Mouse (Mus musculus) right cerebral cortex, adult 2 months (tissue): ENCODE results near the gene Ddc.

Experiments used
- DNase-seq, 2 experiments: peaks; one replicate each; pipeline ENCODE4 v3.0.0; 2021 to 2022; ENCODE audit warnings: low spot score in 2 of 2

Ddc gene

DNA sequence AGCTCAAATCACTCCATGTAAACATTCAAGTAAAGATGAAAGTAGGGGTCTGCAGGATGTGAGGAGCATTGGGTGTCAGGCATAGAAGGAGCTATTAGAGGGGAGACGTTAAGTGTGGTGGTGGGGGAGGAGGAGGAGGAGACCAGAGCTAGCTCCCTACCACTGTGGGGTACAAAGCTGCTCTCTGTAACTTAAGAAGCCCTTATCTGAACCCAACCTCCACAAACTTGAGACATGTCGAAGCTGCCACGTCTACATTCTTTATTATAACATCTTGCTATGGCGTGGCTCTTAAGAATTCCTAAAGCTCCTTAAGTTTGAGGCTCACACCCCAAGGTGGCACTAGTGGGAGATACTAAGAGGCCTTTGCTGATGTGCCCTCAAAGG is 20.1 kb downstream of the Ddc start:
- no peak for DNase-seq

DNA sequence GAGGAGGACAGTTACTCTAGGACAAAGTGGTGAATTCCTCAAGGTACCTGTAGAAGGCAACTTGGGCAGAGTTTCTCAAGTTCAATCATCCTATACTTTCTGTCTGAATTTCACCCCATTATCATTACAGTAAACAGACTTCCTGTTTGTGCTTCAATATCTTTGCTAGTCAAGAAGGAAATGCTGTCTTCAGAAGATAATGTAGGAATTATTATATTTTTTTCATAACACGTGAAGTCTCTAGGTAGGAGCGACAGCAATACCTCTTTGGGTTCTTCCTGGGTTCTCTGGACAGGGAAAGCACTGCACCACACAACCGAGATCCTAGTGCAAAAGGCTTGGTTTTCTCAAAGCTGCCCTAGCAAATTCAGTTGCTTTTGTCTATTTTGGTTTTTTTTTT is 21.6 kb downstream of the Ddc start:
- DNase-seq = no peak

GRCm38 (mm10) chr11:11875230-11875629 is 22.7 kb downstream of the Ddc start:
- no peak for DNase-seq

DNA sequence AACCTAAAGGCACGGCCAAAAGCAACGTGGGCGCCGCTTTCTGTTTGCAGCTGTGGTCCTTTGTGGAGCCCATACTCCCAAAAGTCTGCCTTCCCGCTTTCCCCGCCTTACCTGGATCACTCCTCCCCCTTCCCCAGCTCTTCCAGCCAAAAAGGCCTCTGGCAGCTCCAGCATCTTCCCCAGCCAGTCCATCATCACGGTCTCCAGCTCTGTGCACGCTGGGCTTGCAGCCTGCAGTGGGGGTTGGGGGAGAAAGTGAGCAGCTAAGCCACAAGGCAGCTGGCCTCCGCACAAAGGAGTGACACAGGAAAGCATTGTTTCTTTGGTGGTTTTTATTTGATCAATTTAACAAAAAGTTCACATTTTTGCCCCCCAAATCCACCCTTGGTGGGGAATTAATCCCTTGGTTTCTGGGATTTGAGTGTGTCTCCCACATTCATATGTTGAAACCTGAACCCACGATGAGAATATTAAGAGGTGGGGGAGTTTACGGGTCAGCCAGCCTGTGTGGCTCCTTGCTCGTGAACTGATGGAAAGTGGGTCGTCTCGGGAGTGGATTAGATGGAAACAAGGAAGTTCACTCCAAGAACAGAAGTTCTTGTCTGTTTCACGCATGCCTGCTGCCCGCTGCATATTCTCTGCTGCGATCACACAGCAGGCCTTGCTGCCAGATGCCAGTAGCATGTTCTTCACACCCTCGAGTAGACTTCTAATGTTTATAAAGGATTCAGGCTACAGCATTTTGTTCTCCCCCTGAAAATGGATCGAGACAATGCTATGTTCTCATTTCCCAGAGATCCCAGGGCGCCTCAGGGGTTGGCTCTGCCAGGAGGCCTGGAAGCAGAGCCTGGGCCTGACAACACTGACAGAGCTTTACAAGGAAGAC is 24.7 kb downstream of the Ddc start:
- DNase-seq = no peak

GRCm38 (mm10) chr11:11872140-11872795 is 25.7 kb downstream of the Ddc start:
- DNase-seq = no peak

- no peak for DNase-seq
These were observed 26.6 kb downstream of the Ddc start for GRCm38 (mm10) chr11:11871197-11871813.

DNA sequence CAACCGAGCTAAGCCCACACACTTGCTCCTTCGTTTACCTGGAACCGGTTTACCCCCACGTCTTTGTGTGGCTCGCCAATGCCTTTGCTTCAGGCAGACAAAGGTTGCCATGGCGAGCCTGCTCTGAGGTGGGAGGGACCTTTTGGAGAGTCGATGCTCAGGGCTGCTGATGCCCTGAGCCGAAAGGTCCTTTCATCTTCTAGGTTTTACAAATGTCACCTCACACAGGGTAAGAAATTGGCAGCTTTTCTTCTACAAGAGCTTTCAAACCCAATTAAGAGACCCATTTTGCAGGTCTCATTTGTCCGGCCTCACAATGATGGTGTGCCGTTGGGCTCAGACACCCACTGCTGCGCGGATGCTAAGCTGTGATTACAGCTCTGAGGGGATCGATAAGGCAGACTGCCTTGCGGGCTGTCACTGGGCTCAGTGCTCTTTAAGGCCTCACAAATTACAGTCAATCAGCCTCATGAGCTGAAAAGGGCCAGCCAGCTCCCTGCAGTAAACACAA is 29.9 kb downstream of the Ddc start:
- peak; percentile 8 to 16 for DNase-seq

- no peak for DNase-seq
These were observed 31.2 kb downstream of the Ddc start for GRCm38 (mm10) chr11:11866696-11867095.

GRCm38 (mm10) chr11:11865128-11865527 is 32.8 kb downstream of the Ddc start:
- no peak for DNase-seq

- DNase-seq = no peak
These were observed 33.4 kb downstream of the Ddc start for GRCm38 (mm10) chr11:11864446-11865101.

GRCm38 (mm10) chr11:11862502-11862901 is 35.4 kb downstream of the Ddc start:
- DNase-seq = no peak

DNA sequence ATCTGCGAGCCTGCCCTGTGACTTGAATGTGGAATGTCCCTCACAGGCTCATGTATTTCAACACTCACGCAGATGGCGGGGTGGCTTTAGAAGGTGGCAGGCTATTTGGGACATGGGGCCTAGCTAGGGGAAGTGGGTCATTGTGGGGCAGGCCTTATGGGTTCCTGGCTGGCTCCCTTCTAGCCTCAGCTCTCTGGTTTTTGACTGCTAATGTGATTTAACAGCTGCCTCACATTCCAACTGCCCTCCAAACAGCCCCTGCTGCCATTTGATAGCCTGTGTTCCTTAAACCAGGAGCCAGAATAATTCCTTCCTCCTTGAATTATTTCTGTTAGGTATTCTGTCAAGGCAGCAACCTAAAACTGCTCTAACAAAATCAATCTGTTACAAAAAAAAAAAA is 41.0 kb downstream of the Ddc start:
- DNase-seq = no peak

DNA sequence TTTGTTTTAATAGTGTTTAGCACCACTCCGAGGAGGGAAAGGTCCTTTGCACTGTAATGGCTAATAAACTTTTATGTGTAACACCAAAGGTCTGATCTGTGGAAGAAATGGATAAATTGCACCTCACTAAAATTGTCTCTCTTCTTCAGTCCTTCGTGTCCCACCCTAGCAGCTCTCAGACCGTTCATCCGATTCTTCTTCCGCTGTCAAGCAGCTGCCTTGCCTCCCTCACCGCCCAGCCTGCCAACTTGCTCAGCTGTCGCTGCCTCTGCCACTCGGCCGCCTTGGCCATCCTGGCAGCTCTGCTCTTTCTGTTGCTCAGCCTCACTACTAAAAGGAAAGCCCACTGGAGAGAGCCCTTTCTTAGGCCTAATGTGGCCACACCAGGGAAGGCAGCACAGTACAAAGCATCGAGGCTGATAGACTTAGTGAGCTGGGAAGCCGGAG is 42.2 kb downstream of the Ddc start:
- no peak for DNase-seq

GRCm38 (mm10) chr11:11855061-11855672 is 42.8 kb downstream of the Ddc start:
- DNase-seq = no peak

DNA sequence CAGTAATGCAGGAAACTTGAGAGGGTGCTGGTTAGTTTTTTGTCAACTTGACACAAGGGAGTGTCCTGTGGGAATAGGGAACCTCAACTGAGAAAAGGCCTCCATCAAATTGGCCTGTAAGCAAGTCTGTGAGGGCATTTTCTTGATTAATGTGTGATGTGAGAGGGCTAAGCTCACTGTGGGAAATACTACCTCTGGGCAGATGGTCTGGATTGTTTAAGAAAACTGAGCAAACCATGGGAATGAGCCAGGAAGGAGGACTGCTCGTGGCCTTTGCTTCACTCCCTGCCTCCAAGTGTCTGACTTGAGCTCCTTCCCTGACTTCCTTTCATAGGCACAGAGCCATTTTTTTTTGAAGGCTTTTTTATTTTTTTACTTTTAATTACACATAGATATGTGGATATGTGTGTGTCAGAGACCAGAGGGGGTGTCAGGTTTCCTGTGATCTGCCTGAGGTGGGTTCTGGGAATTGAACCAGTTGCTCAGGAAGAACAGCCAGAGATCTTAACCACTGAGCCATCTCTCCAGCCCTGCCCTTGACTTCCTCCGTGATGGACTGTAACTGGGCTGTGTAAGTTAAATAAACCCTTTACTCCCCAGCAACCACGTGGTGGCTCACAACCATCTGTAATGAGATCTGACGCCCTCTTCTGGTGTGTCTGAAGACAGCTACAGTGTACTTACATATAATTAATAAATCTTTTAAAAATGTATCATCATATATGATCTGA is 44.0 kb downstream of the Ddc start:
- no peak for DNase-seq

GRCm38 (mm10) chr11:11851957-11852505 is 45.9 kb downstream of the Ddc start:
- DNase-seq = no peak

DNA sequence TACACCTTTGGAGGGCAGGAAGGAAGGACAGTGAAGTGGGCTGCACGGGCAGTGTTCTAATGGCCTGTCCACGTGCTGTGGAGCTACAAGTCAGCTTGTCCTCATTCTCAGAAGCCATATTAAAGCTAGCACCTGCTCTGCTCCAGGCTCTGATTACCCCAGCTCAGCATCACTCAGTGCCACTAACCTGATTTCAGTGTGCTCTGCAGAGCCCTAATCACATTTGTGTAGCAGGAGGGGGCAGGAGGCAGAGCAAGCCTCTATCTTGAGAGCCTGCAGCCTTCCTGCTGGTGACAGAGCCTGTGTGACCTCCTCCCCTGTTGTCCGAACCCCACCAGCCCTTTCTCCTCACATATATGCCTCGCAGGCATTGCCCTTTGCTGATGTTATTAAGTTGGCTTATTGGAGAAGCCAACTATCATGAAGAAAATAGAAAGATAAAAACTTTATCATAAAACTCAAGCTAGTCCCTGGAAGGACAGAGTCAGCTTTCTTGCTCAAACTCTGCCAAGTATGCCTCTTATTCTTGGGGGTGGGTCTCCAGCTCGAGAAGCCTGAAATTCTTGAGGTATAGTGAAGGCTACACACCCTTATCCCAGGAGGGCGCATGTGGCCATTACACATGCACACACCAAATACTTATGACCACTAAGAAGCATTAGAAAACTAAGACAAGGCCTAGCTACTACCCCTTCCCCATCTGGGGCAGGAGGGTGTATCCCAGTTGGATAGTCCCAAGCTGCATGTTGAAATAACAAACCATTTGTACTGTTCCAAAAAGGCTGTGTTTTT is 47.3 kb downstream of the Ddc start:
- no peak for DNase-seq

DNA sequence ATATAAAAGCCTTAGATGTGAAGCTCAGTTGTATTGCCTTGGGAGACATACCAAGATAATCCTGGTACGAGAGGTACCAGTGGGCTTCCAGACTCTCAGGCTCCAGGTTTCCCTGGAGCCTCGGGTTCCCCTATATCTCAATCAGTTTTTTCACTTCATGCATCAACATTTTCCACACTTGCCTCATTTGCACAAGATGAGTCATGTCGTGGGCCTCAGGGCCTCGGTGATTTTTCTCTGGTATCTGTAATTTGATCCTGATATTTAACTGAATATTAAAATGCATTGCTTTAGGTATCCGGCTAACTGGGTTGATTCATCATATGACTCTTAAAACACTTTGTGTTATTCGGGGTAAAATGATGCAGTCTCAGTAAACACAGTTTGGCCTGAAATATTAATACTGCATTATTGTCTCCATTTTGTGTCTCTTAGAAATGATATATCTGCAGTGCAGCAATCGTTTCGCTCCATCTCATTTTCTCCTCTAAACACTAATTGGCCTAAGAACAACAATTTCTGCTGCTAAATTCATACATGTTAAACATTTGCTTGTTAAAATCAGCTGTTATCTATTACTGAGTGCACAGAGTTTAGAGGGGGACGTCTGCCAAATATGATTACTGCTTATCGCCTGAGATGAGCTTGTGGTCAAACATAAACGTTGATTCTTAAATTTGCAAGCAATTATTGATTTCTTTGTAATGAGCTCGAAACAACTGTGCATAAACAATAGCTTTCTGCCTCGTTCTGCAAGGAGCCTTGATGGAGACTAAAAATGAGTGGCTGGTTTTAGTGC is 48.2 kb downstream of the Ddc start:
- DNase-seq = no peak

- DNase-seq = no peak
These were observed 49.5 kb downstream of the Ddc start for GRCm38 (mm10) chr11:11848467-11848866.
